Mouse (Mus musculus): ENCODE results near the gene Arhgef18. TPM values are rescaled to one million over a fixed set of nuclear protein-coding genes. Genes with fewer than 3 reads are reported as not detected.
A peak's percentile ranks its signal among the peaks of the same experiment; 100 is the strongest.

The Arhgef18 gene
- total RNA-seq, 1 experiment from 2014 or later: 53.5 TPM

GRCm38 (mm10) chr8:3492901-3493844 lies 100.4 kb downstream of the Arhgef18 start, which contains the start of gene Zfp358:
Gene Zfp358 (plus strand): TSS chr8:3493138.
- ATAC-seq (replicated peaks; ENCODE audit: insufficient number of reproducible peaks, low FRiP score, low TSS enrichment, poor library complexity, severe bottlenecking): peak; percentile 48

GRCm38 (mm10) chr8:3493845-3494208 lies 101.0 kb downstream of the Arhgef18 start:
- no peak for ATAC-seq (replicated peaks; ENCODE audit: insufficient number of reproducible peaks, low FRiP score, low TSS enrichment, poor library complexity, severe bottlenecking)

- no peak for ATAC-seq (replicated peaks; ENCODE audit: insufficient number of reproducible peaks, low FRiP score, low TSS enrichment, poor library complexity, severe bottlenecking)
Observed at GRCm38 (mm10) chr8:3495578-3496427, 103.0 kb downstream of the Arhgef18 start.

GRCm38 (mm10) chr8:3496428-3496748 lies 103.6 kb downstream of the Arhgef18 start:
- ATAC-seq (replicated peaks; ENCODE audit: insufficient number of reproducible peaks, low FRiP score, low TSS enrichment, poor library complexity, severe bottlenecking): no peak

- no peak for ATAC-seq (replicated peaks; ENCODE audit: insufficient number of reproducible peaks, low FRiP score, low TSS enrichment, poor library complexity, severe bottlenecking)
Observed at GRCm38 (mm10) chr8:3498583-3498982, 105.8 kb downstream of the Arhgef18 start.

- no peak for ATAC-seq (replicated peaks; ENCODE audit: insufficient number of reproducible peaks, low FRiP score, low TSS enrichment, poor library complexity, severe bottlenecking)
Observed at GRCm38 (mm10) chr8:3499751-3500150, 106.9 kb downstream of the Arhgef18 start.

- peak; percentile 84 for ATAC-seq (replicated peaks; ENCODE audit: insufficient number of reproducible peaks, low FRiP score, low TSS enrichment, poor library complexity, severe bottlenecking)
Observed at GRCm38 (mm10) chr8:3500235-3501090, 107.7 kb downstream of the Arhgef18 start, which contains the start of gene Mcoln1. Gene Mcoln1 (plus strand): TSS chr8:3500457.

- ATAC-seq (replicated peaks; ENCODE audit: insufficient number of reproducible peaks, low FRiP score, low TSS enrichment, poor library complexity, severe bottlenecking): no peak
Observed at GRCm38 (mm10) chr8:3502217-3502616, 109.4 kb downstream of the Arhgef18 start.

Other genes starting within 250 kb of the Arhgef18 start
- 11.7 to 14.2 TPM (median 12.6 TPM) in 3 replicates for gene Insr, start 113.4 kb upstream of the Arhgef18 start, total RNA-seq (2017)
- 62.9 to 119 TPM (median 81.1 TPM) in 3 replicates for gene A430078G23Rik, start 39.6 kb upstream of the Arhgef18 start, total RNA-seq (2017)
- gene Pex11g, start 74.7 kb downstream of the Arhgef18 start, total RNA-seq (2017): 1.7 to 2.1 TPM in 2 of 3 replicates, not detected in the other
- 0.29 TPM in 1 of 3 replicates, not detected in the others for gene Tex45, start 77.9 kb downstream of the Arhgef18 start, total RNA-seq (2017)
- 1.6 to 2.7 TPM (median 2.0 TPM) in 3 replicates for gene Zfp358, start 100.1 kb downstream of the Arhgef18 start, total RNA-seq (2017)
- 46.3 to 51.3 TPM (median 48.3 TPM) in 3 replicates for gene Mcoln1, start 107.5 kb downstream of the Arhgef18 start, total RNA-seq (2017)
- 30.8 to 45.4 TPM (median 31.3 TPM) in 3 replicates for gene Pnpla6, start 122.4 kb downstream of the Arhgef18 start, total RNA-seq (2017)
- 2.3 TPM in 1 of 3 replicates, not detected in the others for gene C330021F23Rik, start 175.0 kb downstream of the Arhgef18 start, total RNA-seq (2017)
- not detected in 3 replicates for gene Camsap3, start 194.3 kb downstream of the Arhgef18 start, total RNA-seq (2017)
- gene Xab2, start 228.3 kb downstream of the Arhgef18 start, total RNA-seq (2017): 62.7 to 73.3 TPM (median 67.6 TPM) in 3 replicates
- 127 to 142 TPM (median 131 TPM) in 3 replicates for gene Pet100, start 228.5 kb downstream of the Arhgef18 start, total RNA-seq (2017)
- 0.67 to 0.96 TPM in 2 of 3 replicates, not detected in the other for gene Pcp2, start 232.5 kb downstream of the Arhgef18 start, total RNA-seq (2017)
- gene Stxbp2, start 237.9 kb downstream of the Arhgef18 start, total RNA-seq (2017): 132 to 212 TPM (median 174 TPM) in 3 replicates